Mouse (Mus musculus): ENCODE measurements around the gene Oxct1. TPM values are rescaled to one million over a fixed set of nuclear protein-coding genes. Genes with fewer than 3 reads are reported as not detected.
A peak's percentile ranks its signal among the peaks of the same experiment; 100 is the strongest.

Gene Oxct1
- polyA plus RNA-seq, 1 experiment, result 17.4 TPM

GRCm38 (mm10) chr15:4100341-4100921, 74.2 kb downstream of the Oxct1 start:
- Histone ChIP-seq H3K4me1 (ENCODE audit: control insufficient read depth, insufficient read depth, insufficient read length) (no peaks in the 10 kb centered on the region), H3K4me3 (ENCODE audit: extremely low read depth, insufficient read depth, insufficient read length) (no peak overlapping the region), H3K36me3 (ENCODE audit: control insufficient read depth, insufficient read depth, low read length) (peaks cover 8% of the 10 kb centered on the region), H3K27me3 (ENCODE audit: control insufficient read depth, insufficient read depth, low read length) (no peaks in the 10 kb centered on the region), H3K27ac (ENCODE audit: insufficient read depth, low read length) (no peak overlapping the region)
- 92% methylated on average over 10 of the region's 10 CpGs for WGBS
- DNase-seq (ENCODE audit: low read depth in 1 of 2, low spot score in 2 of 2), result no peak
- TF ChIP-seq POLR2A (IDR thresholded peaks at IDR 0.05; ENCODE audit: low read depth, low read length) (no peak), CTCF (IDR thresholded peaks at IDR 0.05; ENCODE audit: extremely low read depth, insufficient read depth, insufficient read length, insufficient replicate concordance) (no peak)

- TF ChIP-seq POLR2A (IDR thresholded peaks at IDR 0.05; ENCODE audit: low read depth, low read length) (no peak), CTCF (IDR thresholded peaks at IDR 0.05; ENCODE audit: extremely low read depth, insufficient read depth, insufficient read length, insufficient replicate concordance) (no peak)
- DNase-seq (ENCODE audit: low read depth in 1 of 2, low spot score in 2 of 2), result no peak
- Histone ChIP-seq H3K27me3 (ENCODE audit: control insufficient read depth, insufficient read depth, low read length) (no peaks in the 10 kb centered on the region), H3K4me1 (ENCODE audit: control insufficient read depth, insufficient read depth, insufficient read length) (no peaks in the 10 kb centered on the region), H3K27ac (ENCODE audit: insufficient read depth, low read length) (no peak overlapping the region), H3K4me3 (ENCODE audit: extremely low read depth, insufficient read depth, insufficient read length) (no peak overlapping the region), H3K36me3 (ENCODE audit: control insufficient read depth, insufficient read depth, low read length) (peaks cover 8% of the 10 kb centered on the region)
- WGBS, result 93% methylated on average over 10 of the region's 10 CpGs
These were observed 74.8 kb downstream of the Oxct1 start for GRCm38 (mm10) chr15:4101025-4101424.

- Histone ChIP-seq H3K4me1 (ENCODE audit: control insufficient read depth, insufficient read depth, insufficient read length) (no peaks in the 10 kb centered on the region), H3K27me3 (ENCODE audit: control insufficient read depth, insufficient read depth, low read length) (no peaks in the 10 kb centered on the region), H3K36me3 (ENCODE audit: control insufficient read depth, insufficient read depth, low read length) (peaks cover 3% of the 10 kb centered on the region; the same call in 1 of the 2 replicates), H3K27ac (ENCODE audit: insufficient read depth, low read length) (no peak overlapping the region), H3K4me3 (ENCODE audit: extremely low read depth, insufficient read depth, insufficient read length) (no peak overlapping the region)
- TF ChIP-seq CTCF (IDR thresholded peaks at IDR 0.05; ENCODE audit: extremely low read depth, insufficient read depth, insufficient read length, insufficient replicate concordance) (no peak), POLR2A (IDR thresholded peaks at IDR 0.05; ENCODE audit: low read depth, low read length) (no peak)
- DNase-seq (ENCODE audit: low read depth in 1 of 2, low spot score in 2 of 2), result no peak
- 93% methylated on average over 12 of the region's 12 CpGs for WGBS
These were observed 78.1 kb downstream of the Oxct1 start for GRCm38 (mm10) chr15:4104319-4104718.

GRCm38 (mm10) chr15:4105498-4105897, 79.3 kb downstream of the Oxct1 start:
- TF ChIP-seq POLR2A (IDR thresholded peaks at IDR 0.05; ENCODE audit: low read depth, low read length), result no peak
- TF ChIP-seq CTCF (IDR thresholded peaks at IDR 0.05; ENCODE audit: extremely low read depth, insufficient read depth, insufficient read length, insufficient replicate concordance), result no peak
- H3K36me3 ChIP-seq (ENCODE audit: control insufficient read depth, insufficient read depth, low read length), result peaks cover 3% of the 10 kb centered on the region; the same call in 1 of the 2 replicates
- no peak overlapping the region for H3K4me3 ChIP-seq (ENCODE audit: extremely low read depth, insufficient read depth, insufficient read length)
- H3K27me3 ChIP-seq (ENCODE audit: control insufficient read depth, insufficient read depth, low read length), result no peaks in the 10 kb centered on the region
- no peaks in the 10 kb centered on the region for H3K4me1 ChIP-seq (ENCODE audit: control insufficient read depth, insufficient read depth, insufficient read length)
- no peak for DNase-seq (ENCODE audit: low read depth in 1 of 2, low spot score in 2 of 2)
- WGBS, result 90% methylated on average over 4 of the region's 4 CpGs
- no peak overlapping the region for H3K27ac ChIP-seq (ENCODE audit: insufficient read depth, low read length)

- Histone ChIP-seq H3K4me1 (ENCODE audit: control insufficient read depth, insufficient read depth, insufficient read length) (no peaks in the 10 kb centered on the region), H3K4me3 (ENCODE audit: extremely low read depth, insufficient read depth, insufficient read length) (no peak overlapping the region), H3K36me3 (ENCODE audit: control insufficient read depth, insufficient read depth, low read length) (no peaks in the 10 kb centered on the region), H3K27ac (ENCODE audit: insufficient read depth, low read length) (no peak overlapping the region), H3K27me3 (ENCODE audit: control insufficient read depth, insufficient read depth, low read length) (no peaks in the 10 kb centered on the region)
- 96% methylated on average over 6 of the region's 6 CpGs for WGBS
- TF ChIP-seq CTCF (IDR thresholded peaks at IDR 0.05; ENCODE audit: extremely low read depth, insufficient read depth, insufficient read length, insufficient replicate concordance) (no peak), POLR2A (IDR thresholded peaks at IDR 0.05; ENCODE audit: low read depth, low read length) (no peak)
- no peak for DNase-seq (ENCODE audit: low read depth in 1 of 2, low spot score in 2 of 2)
These were observed 93.8 kb downstream of the Oxct1 start for GRCm38 (mm10) chr15:4119962-4120361.

GRCm38 (mm10) chr15:4124648-4125047, 98.5 kb downstream of the Oxct1 start:
- H3K4me3 ChIP-seq (ENCODE audit: extremely low read depth, insufficient read depth, insufficient read length), result no peak overlapping the region

GRCm38 (mm10) chr15:4138524-4138923, 112.3 kb downstream of the Oxct1 start:
- Histone ChIP-seq H3K27me3 (ENCODE audit: control insufficient read depth, insufficient read depth, low read length) (no peaks in the 10 kb centered on the region), H3K4me1 (ENCODE audit: control insufficient read depth, insufficient read depth, insufficient read length) (no peaks in the 10 kb centered on the region), H3K4me3 (ENCODE audit: extremely low read depth, insufficient read depth, insufficient read length) (no peak overlapping the region), H3K27ac (ENCODE audit: insufficient read depth, low read length) (no peak overlapping the region), H3K36me3 (ENCODE audit: control insufficient read depth, insufficient read depth, low read length) (peaks cover 4% of the 10 kb centered on the region; the same call in 1 of the 2 replicates)
- TF ChIP-seq CTCF (IDR thresholded peaks at IDR 0.05; ENCODE audit: extremely low read depth, insufficient read depth, insufficient read length, insufficient replicate concordance) (no peak), POLR2A (IDR thresholded peaks at IDR 0.05; ENCODE audit: low read depth, low read length) (no peak)
- DNase-seq (ENCODE audit: low read depth in 1 of 2, low spot score in 2 of 2), result no peak
- 82% methylated on average over 1 of the region's 1 CpGs for WGBS

More at GRCm38 (mm10) chr15:4124648-4125047, 98.5 kb downstream of the Oxct1 start:
- no peaks in the 10 kb centered on the region for H3K27me3 ChIP-seq (ENCODE audit: control insufficient read depth, insufficient read depth, low read length)
- DNase-seq (ENCODE audit: low read depth in 1 of 2, low spot score in 2 of 2), result peak in 1 of 2 experiments; percentile 17
- WGBS, result 65% methylated on average over 3 of the region's 3 CpGs
- TF ChIP-seq POLR2A (IDR thresholded peaks at IDR 0.05; ENCODE audit: low read depth, low read length), result no peak
- H3K4me1 ChIP-seq (ENCODE audit: control insufficient read depth, insufficient read depth, insufficient read length), result no peaks in the 10 kb centered on the region
- no peak overlapping the region for H3K27ac ChIP-seq (ENCODE audit: insufficient read depth, low read length)
- peaks cover 2% of the 10 kb centered on the region for H3K36me3 ChIP-seq (ENCODE audit: control insufficient read depth, insufficient read depth, low read length)

Data from spleen, adult 2 months (tissue).